Mouse (Mus musculus) brain, embryonic 14.5 days (tissue): Measurements from ENCODE around the gene Cntnap2. TPM values are rescaled to one million over a fixed set of nuclear protein-coding genes. Genes with fewer than 3 reads are reported as not detected.
A peak's percentile ranks its signal among the peaks of the same experiment; 100 is the strongest.

ENCODE experiments used
- DNase-seq: peaks from one replicate; pipeline ENCODE4 v3.0.0-alpha.2; 2011; ENCODE audit warnings: low read depth
- CTCF ChIP-seq: fragments of 200-500 bp; IDR thresholded peaks from 2 replicates; pipeline ENCODE4 v1.5.1; 2012; ENCODE audit warnings: inconsistent platforms, mild to moderate bottlenecking, moderate library complexity, borderline replicate concordance; ENCODE audit not compliant: insufficient read depth, insufficient read length; ENCODE audit errors: extremely low read depth
- POLR2A ChIP-seq: fragments of 200-500 bp; IDR thresholded peaks from 2 replicates; pipeline ENCODE4 v1.6.1; 2012; ENCODE audit warnings: mild to moderate bottlenecking, inconsistent platforms, borderline replicate concordance; ENCODE audit not compliant: poor library complexity, insufficient read depth, insufficient read length, severe bottlenecking; ENCODE audit errors: extremely low read depth
- polyA plus RNA-seq: library from polyadenylated mRNA; depleted of rRNA; stranded (reverse); fragments of >200 nt; gene quantifications from 2 replicates; pipeline ENCODE4 v1.2.3, GENCODE M21; 2012

Cntnap2 gene
- polyA plus RNA-seq, 1 experiment, result 77.9 TPM

GRCm38 (mm10) chr6:46205531-46205930, 1146.4 kb downstream of the Cntnap2 start:
- TF ChIP-seq CTCF (no peak), POLR2A (no peak)
- DNase-seq, result peak; percentile 31

GRCm38 (mm10) chr6:46232889-46233288, 1173.7 kb downstream of the Cntnap2 start:
- DNase-seq, result no peak
- TF ChIP-seq POLR2A (no peak), CTCF (no peak)

- TF ChIP-seq POLR2A, result no peak
- TF ChIP-seq CTCF, result no peak
- no peak for DNase-seq
These were observed 1181.2 kb downstream of the Cntnap2 start for GRCm38 (mm10) chr6:46240349-46240748.

GRCm38 (mm10) chr6:46263171-46263570, 1204.0 kb downstream of the Cntnap2 start:
- peak; percentile 22 for DNase-seq
- TF ChIP-seq POLR2A (no peak), CTCF (no peak)

- peak; percentile 82 for DNase-seq
- TF ChIP-seq CTCF, result no peak
- no peak for TF ChIP-seq POLR2A
These were observed 1287.8 kb downstream of the Cntnap2 start for GRCm38 (mm10) chr6:46346946-46347345.

- DNase-seq, result peak; percentile 80
- TF ChIP-seq CTCF, result no peak
These were observed 1301.9 kb downstream of the Cntnap2 start for GRCm38 (mm10) chr6:46361091-46361490.

- TF ChIP-seq POLR2A (no peak), CTCF (no peak)
- DNase-seq, result peak; percentile 95
These were observed 1303.0 kb downstream of the Cntnap2 start for GRCm38 (mm10) chr6:46362156-46362555.

- DNase-seq, result peak; percentile 79
- no peak for TF ChIP-seq POLR2A
- TF ChIP-seq CTCF, result no peak
These were observed 1339.8 kb downstream of the Cntnap2 start for GRCm38 (mm10) chr6:46398725-46399589.

- no peak for DNase-seq
- TF ChIP-seq CTCF (no peak), POLR2A (no peak)
These were observed 1355.0 kb downstream of the Cntnap2 start for GRCm38 (mm10) chr6:46414154-46414553.

GRCm38 (mm10) chr6:46414562-46414961, 1355.4 kb downstream of the Cntnap2 start:
- no peak for TF ChIP-seq POLR2A
- TF ChIP-seq CTCF, result no peak
- DNase-seq, result peak; percentile 31

- TF ChIP-seq CTCF, result no peak
- TF ChIP-seq POLR2A, result no peak
- peak; percentile 59 for DNase-seq
These were observed 1360.7 kb downstream of the Cntnap2 start for GRCm38 (mm10) chr6:46419827-46420226.

GRCm38 (mm10) chr6:46420349-46420748, 1361.2 kb downstream of the Cntnap2 start:
- no peak for DNase-seq
- TF ChIP-seq CTCF (no peak), POLR2A (no peak)

GRCm38 (mm10) chr6:46428231-46428630, 1369.1 kb downstream of the Cntnap2 start:
- TF ChIP-seq CTCF (no peak), POLR2A (no peak)
- no peak for DNase-seq
